ENCODE assay signal across 19 mouse cellular contexts in the genomic region with DNA sequence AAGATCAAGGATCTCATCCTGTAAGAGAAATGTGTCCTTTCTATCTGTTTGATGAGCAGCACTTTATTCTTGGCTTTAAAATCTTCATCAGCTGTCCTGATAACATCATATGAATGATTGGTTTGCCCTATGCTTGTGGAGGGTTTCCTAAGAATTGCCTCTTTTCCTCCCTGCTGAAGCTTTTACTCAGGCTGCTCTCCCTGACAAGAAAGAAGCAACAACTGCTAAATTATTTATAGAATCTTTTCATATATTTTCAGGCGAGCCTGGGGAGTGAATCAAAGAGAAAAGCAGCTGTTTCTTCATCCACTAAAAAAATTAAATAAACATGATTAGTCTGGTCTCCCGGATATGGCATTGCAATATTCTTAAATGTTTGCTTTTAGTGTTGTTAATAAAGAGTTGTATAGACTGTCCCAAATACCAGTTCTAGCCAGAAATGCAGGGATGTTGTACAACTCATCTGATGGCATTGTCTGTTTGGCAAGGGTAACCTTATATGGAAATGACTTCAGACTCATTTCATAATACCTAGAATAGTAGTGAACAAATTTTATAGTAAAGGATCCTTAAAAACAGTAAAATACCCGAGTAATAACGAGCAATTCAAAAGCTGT.
A peak's percentile ranks its signal among the peaks of the same experiment; 100 is the strongest.
DNase-seq lines count a peak whose midpoint lies in the region; ATAC-seq and TF ChIP-seq lines count a peak whose summit lies in the region.
"Had no signal": no experiment of that assay in that cellular context is flagged by ENCODE, and none has a peak within 500 bp of the region (broad histone marks: within the 10 kb centered on the region; RNA-seq: fewer than 3 reads in every experiment).

No protein-coding gene starts in this region.

- no peak overlapping the region for H3K27ac ChIP-seq in hindbrain, embryonic 14.5 days
- no peak overlapping the region for H3K27ac ChIP-seq in hindbrain, embryonic 11.5 days (ENCODE audit: low read depth, low read length)
- H3K27ac ChIP-seq in lung, postnatal 0 days (ENCODE audit: low read length) = no peak overlapping the region
- H3K27ac ChIP-seq in midbrain, embryonic 16.5 days (ENCODE audit: low read length) = no peak overlapping the region
- no peak overlapping the region for H3K27ac ChIP-seq in cerebellum, adult 2 months (ENCODE audit: insufficient read depth, low read length)
- H3K27ac ChIP-seq: embryonic facial prominence, embryonic 12.5 days; forebrain, embryonic 15.5 days; heart, adult 2 months; heart, embryonic 15.5 days; hindbrain, embryonic 15.5 days had no signal

- no peak for TF ChIP-seq CTCF in lung, postnatal 0 days (IDR thresholded peaks at IDR 0.05)
- TF ChIP-seq CTCF in cerebellum, adult 2 months (IDR thresholded peaks at IDR 0.05; ENCODE audit: borderline replicate concordance, insufficient read depth, low read depth, low read length) = no peak

- no peak for TF ChIP-seq EP300 in lung, postnatal 0 days (IDR thresholded peaks at IDR 0.05)

- no peak for DNase-seq in hindbrain, embryonic 14.5 days (ENCODE audit: low spot score)
- DNase-seq in hindbrain, embryonic 11.5 days (ENCODE audit: low spot score) = no peak
- peak; percentile 50 for DNase-seq in lung, postnatal 0 days (ENCODE audit: low spot score)
- DNase-seq in lung, postnatal 14 days = no peak
- peak; percentile 18 for DNase-seq in brain, adult 2 months (ENCODE audit: low read depth, low spot score)
- DNase-seq in thymus, postnatal 25 days = no peak
- DNase-seq in cerebellum, adult 2 months = no peak
- DNase-seq: adrenal gland, postnatal 14 days; cerebellum, adult 8-10 months; cerebellum, postnatal 14 days; gastrocnemius, postnatal 14 days; heart, adult 2 months; heart, postnatal 14 days had no signal

- no peaks in the 10 kb centered on the region for H3K9me3 ChIP-seq in hindbrain, embryonic 14.5 days (ENCODE audit: control insufficient read depth, low read length)
- H3K9me3 ChIP-seq in hindbrain, embryonic 11.5 days (ENCODE audit: control insufficient read depth, low read length) = no peaks in the 10 kb centered on the region
- H3K9me3 ChIP-seq in lung, postnatal 0 days (ENCODE audit: low read length) = no peaks in the 10 kb centered on the region
- no peaks in the 10 kb centered on the region for H3K9me3 ChIP-seq in midbrain, embryonic 16.5 days (replicated peaks; ENCODE audit: control insufficient read depth, low read length, poor library complexity, severe bottlenecking)
- H3K9me3 ChIP-seq: embryonic facial prominence, embryonic 12.5 days; forebrain, embryonic 15.5 days; heart, embryonic 15.5 days; hindbrain, embryonic 15.5 days had no signal

- 0 out of 2 replicates have a peak, but pooled peaks have one; percentile 43 for ATAC-seq in hindbrain, embryonic 14.5 days (ENCODE audit: low FRiP score)
- no peak for ATAC-seq in hindbrain, embryonic 11.5 days (ENCODE audit: low FRiP score)
- peak; percentile 23; the same call in 1 of the 2 replicates for ATAC-seq in lung, postnatal 0 days
- peak; percentile 82 for ATAC-seq in midbrain, embryonic 16.5 days
- ATAC-seq: forebrain, embryonic 15.5 days had no signal

- H3K4me3 ChIP-seq in hindbrain, embryonic 14.5 days (replicated peaks; ENCODE audit: low read length) = no peak overlapping the region
- no peak overlapping the region for H3K4me3 ChIP-seq in hindbrain, embryonic 11.5 days (ENCODE audit: low read depth, low read length)
- H3K4me3 ChIP-seq in lung, postnatal 0 days (ENCODE audit: low read depth, low read length) = no peak overlapping the region
- no peak overlapping the region for H3K4me3 ChIP-seq in midbrain, embryonic 16.5 days (ENCODE audit: low read depth, low read length)
- H3K4me3 ChIP-seq in cerebellum, adult 2 months (replicated peaks; ENCODE audit: insufficient read depth, low read depth, low read length) = no peak overlapping the region
- H3K4me3 ChIP-seq: embryonic facial prominence, embryonic 12.5 days; forebrain, embryonic 15.5 days; heart, adult 2 months; heart, embryonic 15.5 days; hindbrain, embryonic 15.5 days had no signal

- no peak for TF ChIP-seq POLR2A in cerebellum, adult 2 months (IDR thresholded peaks at IDR 0.05; ENCODE audit: borderline replicate concordance, insufficient read depth, low read length)

- H3K36me3 ChIP-seq in hindbrain, embryonic 14.5 days (replicated peaks; ENCODE audit: control insufficient read depth, insufficient read depth) = no peaks in the 10 kb centered on the region
- no peaks in the 10 kb centered on the region for H3K36me3 ChIP-seq in hindbrain, embryonic 11.5 days (ENCODE audit: control insufficient read depth, insufficient read depth, low read length)
- no peaks in the 10 kb centered on the region for H3K36me3 ChIP-seq in lung, postnatal 0 days (ENCODE audit: insufficient read depth, low read length)
- no peaks in the 10 kb centered on the region for H3K36me3 ChIP-seq in midbrain, embryonic 16.5 days (ENCODE audit: control insufficient read depth, insufficient read depth, low read length)
- H3K36me3 ChIP-seq: embryonic facial prominence, embryonic 12.5 days; forebrain, embryonic 15.5 days; heart, embryonic 15.5 days; hindbrain, embryonic 15.5 days had no signal

- no peak overlapping the region for H3K4me2 ChIP-seq in hindbrain, embryonic 14.5 days (replicated peaks)
- H3K4me2 ChIP-seq in hindbrain, embryonic 11.5 days (replicated peaks; ENCODE audit: low read depth, low read length) = no peak overlapping the region
- H3K4me2 ChIP-seq in lung, postnatal 0 days (replicated peaks; ENCODE audit: low read depth, low read length) = no peak overlapping the region
- H3K4me2 ChIP-seq in midbrain, embryonic 16.5 days (ENCODE audit: low read length) = no peak overlapping the region
- H3K4me2 ChIP-seq: embryonic facial prominence, embryonic 12.5 days; forebrain, embryonic 15.5 days; heart, embryonic 11.5 days; heart, embryonic 15.5 days; hindbrain, embryonic 15.5 days had no signal

- no peaks in the 10 kb centered on the region for H3K27me3 ChIP-seq in hindbrain, embryonic 14.5 days (ENCODE audit: control insufficient read depth, insufficient read depth, low read length)
- no peaks in the 10 kb centered on the region for H3K27me3 ChIP-seq in hindbrain, embryonic 11.5 days (ENCODE audit: control insufficient read depth, insufficient read depth, low read length)
- H3K27me3 ChIP-seq in lung, postnatal 0 days (replicated peaks; ENCODE audit: insufficient read depth, low read length) = no peaks in the 10 kb centered on the region
- no peaks in the 10 kb centered on the region for H3K27me3 ChIP-seq in midbrain, embryonic 16.5 days (ENCODE audit: control insufficient read depth, insufficient read depth, low read depth, low read length)
- no peaks in the 10 kb centered on the region for H3K27me3 ChIP-seq in cerebellum, adult 2 months (ENCODE audit: control insufficient read depth, insufficient read depth, low read length)
- H3K27me3 ChIP-seq: embryonic facial prominence, embryonic 12.5 days; forebrain, embryonic 15.5 days; heart, embryonic 15.5 days; hindbrain, embryonic 15.5 days had no signal

- no peak overlapping the region for H3K9ac ChIP-seq in hindbrain, embryonic 14.5 days
- H3K9ac ChIP-seq in hindbrain, embryonic 11.5 days (ENCODE audit: low read depth, low read length) = no peak overlapping the region
- H3K9ac ChIP-seq in lung, postnatal 0 days (replicated peaks; ENCODE audit: low read depth) = no peak overlapping the region
- H3K9ac ChIP-seq in midbrain, embryonic 16.5 days (ENCODE audit: low read depth, low read length) = no peak overlapping the region
- H3K9ac ChIP-seq: embryonic facial prominence, embryonic 12.5 days; forebrain, embryonic 15.5 days; heart, embryonic 15.5 days; hindbrain, embryonic 15.5 days had no signal

- 72% methylated on average over 4 of the region's 4 CpGs for WGBS in hindbrain, embryonic 14.5 days
- 82% methylated on average over 4 of the region's 4 CpGs for WGBS in hindbrain, embryonic 11.5 days
- WGBS in lung, postnatal 0 days = 44% methylated on average over 4 of the region's 4 CpGs
- 60% methylated on average over 4 of the region's 4 CpGs for WGBS in midbrain, embryonic 16.5 days
- 74% methylated on average over 4 of the region's 4 CpGs for WGBS in cerebellum, adult 2 months

- no peaks in the 10 kb centered on the region for H3K4me1 ChIP-seq in hindbrain, embryonic 14.5 days (replicated peaks; ENCODE audit: control insufficient read depth, insufficient read depth, low read length)
- H3K4me1 ChIP-seq in hindbrain, embryonic 11.5 days (replicated peaks; ENCODE audit: control insufficient read depth, insufficient read depth, low read length) = no peaks in the 10 kb centered on the region
- H3K4me1 ChIP-seq in lung, postnatal 0 days (ENCODE audit: insufficient read depth, low read depth, low read length) = no peaks in the 10 kb centered on the region
- no peaks in the 10 kb centered on the region for H3K4me1 ChIP-seq in midbrain, embryonic 16.5 days (ENCODE audit: control insufficient read depth, insufficient read depth, low read length)
- H3K4me1 ChIP-seq in cerebellum, adult 2 months (ENCODE audit: control insufficient read depth, insufficient read depth, low read length) = no peaks in the 10 kb centered on the region
- H3K4me1 ChIP-seq: embryonic facial prominence, embryonic 12.5 days; forebrain, embryonic 15.5 days; heart, embryonic 15.5 days; hindbrain, embryonic 15.5 days had no signal

Comparison
In these comparisons a context has a peak if more than half of its experiments do, and no peak if none do; other contexts are left out.
1. DNase-seq: peak in lung, postnatal 0 days (single experiment) and brain, adult 2 months (single experiment); none in hindbrain, embryonic 14.5 days (single experiment), hindbrain, embryonic 11.5 days (single experiment), lung, postnatal 14 days (single experiment), thymus, postnatal 25 days (single experiment) and cerebellum, adult 2 months (0 of 2).